ENCODE assay signal across 8 mouse cellular contexts in genomic region chr7:66427053-66427436, GRCm38 (mm10). TPM values are rescaled to one million over a fixed set of nuclear protein-coding genes. Genes with fewer than 3 reads are reported as not detected.
DNase-seq lines count a peak whose midpoint lies in the region; ATAC-seq and TF ChIP-seq lines count a peak whose summit lies in the region.

No protein-coding gene starts in this region.

- DNase-seq in heart, postnatal 0 days (ENCODE audit: low spot score): no peak
- DNase-seq in heart, postnatal 14 days: no peak
- no peak for DNase-seq in hindbrain, embryonic 14.5 days (ENCODE audit: low spot score)
- DNase-seq in cerebellum, adult 8-10 months: no peak
- DNase-seq in thymus, postnatal 25 days: no peak
- DNase-seq in lung, postnatal 36 days: no peak

- no peak for ATAC-seq in heart, postnatal 0 days (ENCODE audit: insufficient read depth, low read depth)
- ATAC-seq in hindbrain, embryonic 14.5 days (ENCODE audit: low FRiP score): peak; percentile 40; the same call in 1 of the 2 replicates
- peak; percentile 59 for ATAC-seq in midbrain, embryonic 12.5 days (ENCODE audit: low FRiP score, low read depth)

- H3K4me2 ChIP-seq in heart, postnatal 0 days (ENCODE audit: low read depth, low read length): peak overlapping the region; percentile 63
- peak overlapping the region; percentile 94 for H3K4me2 ChIP-seq in hindbrain, embryonic 14.5 days (replicated peaks)
- peak overlapping the region; percentile 83 for H3K4me2 ChIP-seq in midbrain, embryonic 12.5 days (replicated peaks)

- H3K36me3 ChIP-seq in heart, postnatal 0 days (replicated peaks; ENCODE audit: control insufficient read depth, insufficient read depth, low read length): no peaks in the 10 kb centered on the region
- no peaks in the 10 kb centered on the region for H3K36me3 ChIP-seq in hindbrain, embryonic 14.5 days (replicated peaks; ENCODE audit: control insufficient read depth, insufficient read depth)
- H3K36me3 ChIP-seq in midbrain, embryonic 12.5 days: no peaks in the 10 kb centered on the region

- H3K9ac ChIP-seq in heart, postnatal 0 days (replicated peaks; ENCODE audit: low read depth, low read length): no peak overlapping the region
- peak overlapping the region; percentile 49; the same call in 1 of the 2 replicates for H3K9ac ChIP-seq in hindbrain, embryonic 14.5 days
- H3K9ac ChIP-seq in midbrain, embryonic 12.5 days (replicated peaks): peak overlapping the region; percentile 39

- peak overlapping the region; percentile 45 for H3K4me3 ChIP-seq in heart, postnatal 0 days (ENCODE audit: low read depth, low read length)
- H3K4me3 ChIP-seq in brown adipose tissue, adult 24 weeks (ENCODE audit: insufficient read depth, low read depth, low read length): peak overlapping the region; percentile 40
- peak overlapping the region; percentile 41 for H3K4me3 ChIP-seq in hindbrain, embryonic 14.5 days (replicated peaks; ENCODE audit: low read length)
- peak overlapping the region; percentile 52 for H3K4me3 ChIP-seq in midbrain, embryonic 12.5 days

- H3K27me3 ChIP-seq in heart, postnatal 0 days (ENCODE audit: control insufficient read depth, insufficient read depth, low read length): peaks cover 50% of the 10 kb centered on the region
- H3K27me3 ChIP-seq in hindbrain, embryonic 14.5 days (ENCODE audit: control insufficient read depth, insufficient read depth, low read length): peaks cover 64% of the 10 kb centered on the region
- H3K27me3 ChIP-seq in midbrain, embryonic 12.5 days: peaks cover 75% of the 10 kb centered on the region

- intact Hi-C loops in heart, postnatal 14 days (cut with DNase I): no loop called here

- 2% methylated on average over 23 of the region's 23 CpGs for WGBS in heart, postnatal 0 days
- WGBS in hindbrain, embryonic 14.5 days: under 1% methylated on average over 23 of the region's 23 CpGs
- 2% methylated on average over 20 of the region's 23 CpGs for WGBS in midbrain, embryonic 12.5 days

- H3K27ac ChIP-seq in heart, postnatal 0 days (ENCODE audit: low read depth): no peak overlapping the region
- no peak overlapping the region for H3K27ac ChIP-seq in brown adipose tissue, adult 24 weeks (replicated peaks; ENCODE audit: low read depth, low read length)
- no peak overlapping the region for H3K27ac ChIP-seq in hindbrain, embryonic 14.5 days
- no peak overlapping the region for H3K27ac ChIP-seq in midbrain, embryonic 12.5 days (replicated peaks)

- H3K9me3 ChIP-seq in heart, postnatal 0 days (replicated peaks; ENCODE audit: control insufficient read depth, low read length): no peaks in the 10 kb centered on the region
- H3K9me3 ChIP-seq in hindbrain, embryonic 14.5 days (ENCODE audit: control insufficient read depth, low read length): no peaks in the 10 kb centered on the region
- H3K9me3 ChIP-seq in midbrain, embryonic 12.5 days: no peaks in the 10 kb centered on the region

- H3K4me1 ChIP-seq in heart, postnatal 0 days (ENCODE audit: control insufficient read depth, insufficient read depth): no peaks in the 10 kb centered on the region
- no peaks in the 10 kb centered on the region for H3K4me1 ChIP-seq in brown adipose tissue, adult 24 weeks (ENCODE audit: control insufficient read depth, insufficient read depth, insufficient read length, low read length)
- peaks cover 14% of the 10 kb centered on the region; the same call in 1 of the 2 replicates for H3K4me1 ChIP-seq in hindbrain, embryonic 14.5 days (replicated peaks; ENCODE audit: control insufficient read depth, insufficient read depth, low read length)
- peaks cover 13% of the 10 kb centered on the region for H3K4me1 ChIP-seq in midbrain, embryonic 12.5 days

- TF ChIP-seq CTCF in heart, postnatal 0 days (IDR thresholded peaks at IDR 0.05; ENCODE audit: low read depth): no peak

- TF ChIP-seq EP300 in heart, postnatal 0 days (IDR thresholded peaks at IDR 0.05; ENCODE audit: low read depth): no peak

RNA-seq across cellular contexts. Expression of gene Aldh1a3, which starts 0.3 kb away (rescaled TPM):
- total RNA-seq in heart, postnatal 0 days (2014; rRNA removed; ENCODE audit: low replicate concordance): 2.2 TPM in 1 of 2 replicates, not detected in the other
- polyA plus RNA-seq in heart, postnatal 0 days (2015; fragmentation: Nextera tagmentation; extraction: Ambion mirVana): 1.2 and 1.4 TPM in 2 replicates
- total RNA-seq in heart, postnatal 14 days (2021): 1 to 10 TPM; 1.5 to 1.6 TPM
- 1.6 and 3.0 TPM in 2 replicates for polyA plus RNA-seq in brown adipose tissue, adult 24 weeks (2012; ENCODE audit: insufficient read depth, insufficient read length, missing spikeins)
- 2.3 and 2.5 TPM in 2 replicates for polyA plus RNA-seq in hindbrain, embryonic 14.5 days (2014; fragmentation: Nextera tagmentation; extraction: Ambion mirVana)
- polyA plus RNA-seq in midbrain, embryonic 12.5 days (2016; fragmentation: Nextera tagmentation; extraction: Ambion mirVana): 0.60 and 1.4 TPM in 2 replicates

RNA-seq across cellular contexts. Expression of gene Lrrk1, which starts 38.9 kb away (rescaled TPM):
- total RNA-seq in heart, postnatal 0 days (2014; rRNA removed; ENCODE audit: low replicate concordance): 10.3 and 10.7 TPM in 2 replicates
- 4.0 and 4.1 TPM in 2 replicates for polyA plus RNA-seq in heart, postnatal 0 days (2015; fragmentation: Nextera tagmentation; extraction: Ambion mirVana)
- 10 to 100 TPM in 1 of 2 experiments, 1 to 10 TPM in 1; 9.1 to 10.5 TPM for total RNA-seq in heart, postnatal 14 days (2021)
- polyA plus RNA-seq in brown adipose tissue, adult 24 weeks (2012; ENCODE audit: insufficient read depth, insufficient read length, missing spikeins): 2.1 and 2.5 TPM in 2 replicates
- 4.0 and 4.7 TPM in 2 replicates for polyA plus RNA-seq in hindbrain, embryonic 14.5 days (2014; fragmentation: Nextera tagmentation; extraction: Ambion mirVana)
- 5.0 and 6.9 TPM in 2 replicates for polyA plus RNA-seq in midbrain, embryonic 12.5 days (2016; fragmentation: Nextera tagmentation; extraction: Ambion mirVana)
